Mouse (Mus musculus) lung, embryonic 15.5 days (tissue): ENCODE measurements around the gene Pter. TPM values are rescaled to one million over a fixed set of nuclear protein-coding genes. Genes with fewer than 3 reads are reported as not detected.

Experiments
- ATAC-seq: fragments of 200-750 bp; cut with Nextera tagmentation; 2 replicates; pipeline ENCODE4 v1.8.0; 2017; ENCODE audit warnings: moderate number of reproducible peaks, borderline replicate concordance; ENCODE audit not compliant: low FRiP score, low TSS enrichment; ENCODE audit errors: extremely low read depth
- H3K27ac ChIP-seq: fragments of 300-500 bp; sonication (generic); 2 replicates; pipeline ENCODE4 v1.5.1; 2015; ENCODE audit warnings: moderate library complexity, mild to moderate bottlenecking, inconsistent platforms
- H3K27me3 ChIP-seq: fragments of 300-500 bp; sonication (generic); 2 replicates; pipeline ENCODE4 v1.6.1; 2015; ENCODE audit warnings: inconsistent platforms
- H3K36me3 ChIP-seq: fragments of 300-500 bp; sonication (generic); 2 replicates; pipeline ENCODE4 v1.6.1; 2015; ENCODE audit warnings: inconsistent platforms
- H3K4me1 ChIP-seq: fragments of 300-500 bp; sonication (generic); 2 replicates; pipeline ENCODE4 v1.6.1; 2015; ENCODE audit warnings: inconsistent platforms
- H3K4me2 ChIP-seq: fragments of 300-500 bp; sonication (generic); 2 replicates; pipeline ENCODE4 v1.6.1; 2015; ENCODE audit warnings: inconsistent platforms, mild to moderate bottlenecking, moderate library complexity
- H3K4me3 ChIP-seq: fragments of 300-500 bp; sonication (generic); 2 replicates; pipeline ENCODE4 v1.5.1; 2015; ENCODE audit warnings: mild to moderate bottlenecking, inconsistent platforms
- H3K9ac ChIP-seq: fragments of 300-500 bp; sonication (generic); 2 replicates; pipeline ENCODE4 v1.6.1; 2015; ENCODE audit warnings: inconsistent platforms
- H3K9me3 ChIP-seq: fragments of 300-500 bp; sonication (generic); 2 replicates; pipeline ENCODE4 v1.6.1; 2016; ENCODE audit warnings: inconsistent platforms
- WGBS: fragments of 180-500 bp; shearing (Covaris S2); methylation state at CpG from one replicate; pipeline ENCODE4 v1.1.7; 2015; 5-methylcytosine and 5-hydroxymethylcytosine counted together
- polyA plus RNA-seq: library from polyadenylated mRNA; unstranded; fragments of >200 nt; fragmentation: Nextera tagmentation; extraction: Ambion mirVana; gene quantifications from 2 replicates; pipeline ENCODE4 v1.2.1, GENCODE M21; 2015

Pter gene
- polyA plus RNA-seq, 1 experiment from 2014 or later, result 17.3 TPM

DNA sequence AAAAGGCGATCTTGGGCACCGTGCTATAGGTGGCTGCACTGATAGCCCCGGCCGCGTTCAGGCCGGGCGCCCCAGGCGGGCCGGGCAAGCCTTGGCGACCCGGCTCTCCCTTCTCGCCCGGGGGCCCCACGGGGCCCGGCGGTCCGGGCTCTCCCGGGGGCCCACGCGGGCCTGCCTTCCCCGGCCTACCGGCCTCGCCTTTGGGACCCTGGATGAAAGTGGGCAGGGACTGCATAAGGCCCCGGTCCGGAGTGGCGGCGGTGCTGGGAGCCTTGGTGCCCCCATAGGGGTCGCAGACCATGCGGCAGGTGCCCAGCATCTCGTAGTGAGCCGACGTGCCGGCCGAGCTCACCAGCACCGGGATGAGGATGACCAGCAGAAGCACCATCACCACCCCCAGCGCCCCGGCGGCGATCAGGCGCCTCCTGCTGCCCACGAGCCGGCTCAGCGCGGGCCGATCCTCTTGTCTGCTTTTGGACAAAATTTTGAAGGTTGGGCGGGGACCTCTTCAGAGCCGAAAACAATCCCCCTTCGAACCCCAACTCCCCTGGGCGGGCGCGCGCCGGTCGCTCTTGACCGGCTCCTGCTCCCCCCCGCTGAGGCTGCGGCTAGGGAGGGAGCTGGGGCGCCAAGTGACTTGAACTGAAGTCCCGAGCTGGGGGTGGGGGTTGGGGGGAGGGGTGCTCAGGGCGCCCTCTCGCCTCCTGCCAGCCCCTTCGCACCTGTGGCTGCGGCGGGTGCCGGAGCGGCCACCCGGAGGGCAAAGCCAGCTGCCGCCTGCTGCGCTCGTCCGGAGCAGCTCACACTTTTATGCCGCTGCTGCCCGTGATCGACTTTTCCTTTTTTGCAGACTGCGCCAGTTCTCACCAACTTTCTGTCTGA, 86.9 kb downstream of the Pter start:
- Histone ChIP-seq H3K4me3 (peak overlapping the region; percentile 50), H3K9ac (peak overlapping the region; percentile 24; the same call in 1 of the 2 replicates), H3K27me3 (peaks cover 55% of the 10 kb centered on the region), H3K4me2 (peak overlapping the region; percentile 99), H3K9me3 (no peaks in the 10 kb centered on the region), H3K36me3 (no peaks in the 10 kb centered on the region), H3K27ac (no peak overlapping the region), H3K4me1 (peaks cover 21% of the 10 kb centered on the region)
- WGBS, result under 1% methylated on average over 66 of the region's 75 CpGs
- peak; percentile 69 for ATAC-seq

DNA sequence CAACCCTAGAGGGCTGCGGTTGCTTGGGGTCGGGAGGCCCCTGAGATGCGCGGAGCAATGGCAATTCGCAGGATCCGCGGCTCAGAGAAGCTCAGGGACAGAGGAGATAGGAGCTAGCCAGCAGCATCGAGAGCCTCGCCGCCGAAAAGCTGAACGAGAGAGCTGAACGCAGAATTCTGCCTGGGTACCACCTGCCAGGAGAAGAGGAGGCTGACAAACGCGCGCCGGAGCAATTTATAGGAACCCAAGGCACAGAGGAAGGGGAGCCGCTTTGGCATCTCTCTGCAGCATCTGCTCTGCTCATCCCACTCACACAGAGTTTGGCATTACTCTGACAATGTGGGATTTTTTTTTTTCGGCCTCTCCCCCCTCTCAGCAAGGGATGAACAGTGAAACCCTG, 87.6 kb downstream of the Pter start, which contains the start of gene C1ql3:
C1ql3 (minus strand) TSS at position 335 of the 400 bp plus-strand sequence.
- no peaks in the 10 kb centered on the region for H3K36me3 ChIP-seq

DNA sequence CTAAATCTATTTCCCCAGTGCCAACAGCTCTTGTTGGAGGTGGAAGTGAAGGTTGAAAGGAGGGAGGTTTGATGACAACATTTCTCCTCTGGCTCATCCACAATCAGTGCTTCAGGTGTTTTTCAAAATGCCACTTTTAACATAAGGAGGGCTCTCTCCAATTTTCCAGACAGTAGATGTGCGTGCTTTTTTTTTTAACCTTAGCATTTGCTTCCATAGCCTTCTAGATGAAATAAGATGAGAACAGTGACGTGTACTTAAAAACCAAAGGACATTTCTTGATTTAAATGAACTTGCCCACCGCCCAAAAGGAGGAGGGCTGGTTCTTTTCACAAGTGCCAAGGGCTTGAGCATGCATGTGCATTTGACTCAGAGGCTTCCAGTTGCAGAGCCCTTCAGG, 88.1 kb downstream of the Pter start:
- H3K36me3 ChIP-seq, result no peaks in the 10 kb centered on the region
- 30% methylated on average over 3 of the region's 3 CpGs for WGBS
- peaks cover 21% of the 10 kb centered on the region for H3K4me1 ChIP-seq
- no peak for ATAC-seq
- H3K27ac ChIP-seq, result no peak overlapping the region
- H3K9ac ChIP-seq, result no peak overlapping the region
- no peak overlapping the region for H3K4me3 ChIP-seq
- H3K9me3 ChIP-seq, result no peaks in the 10 kb centered on the region
- H3K4me2 ChIP-seq, result no peak overlapping the region
- peaks cover 55% of the 10 kb centered on the region for H3K27me3 ChIP-seq

More for the DNA sequence above, 87.6 kb downstream of the Pter start, which contains the start of gene C1ql3:
- Histone ChIP-seq H3K27ac (no peak within 1 kb of the TSS), H3K4me1 (peaks cover 21% of the 10 kb centered on the region), H3K4me3 (peak within 1 kb of the TSS; percentile 50), H3K9ac (peak within 1 kb of the TSS; percentile 24; the same call in 1 of the 2 replicates), H3K27me3 (peaks cover 55% of the 10 kb centered on the region), H3K9me3 (no peaks in the 10 kb centered on the region), H3K4me2 (peak within 1 kb of the TSS; percentile 99)
- 2% methylated on average over 19 of the region's 19 CpGs for WGBS
- no peak for ATAC-seq

DNA sequence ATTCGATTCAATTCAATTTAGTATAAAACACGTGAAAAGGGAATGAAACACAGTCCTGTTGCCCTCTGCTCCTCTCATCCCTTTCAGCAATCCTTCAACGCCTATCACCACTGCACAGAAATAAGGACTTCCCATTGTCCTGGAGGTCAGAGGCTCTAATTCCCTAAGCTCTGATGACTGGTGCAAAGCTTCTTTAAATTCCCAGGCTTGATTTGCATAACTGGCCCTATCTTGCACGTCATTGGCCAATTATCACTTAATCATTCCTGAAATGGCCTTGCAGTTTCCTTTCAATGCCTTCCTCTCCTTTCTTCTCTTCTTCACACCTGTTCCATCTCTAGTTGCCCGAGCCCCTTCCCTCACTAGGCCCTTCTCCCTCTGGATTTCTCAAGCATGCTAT, 94.5 kb downstream of the Pter start:
- Histone ChIP-seq H3K9me3 (no peaks in the 10 kb centered on the region), H3K9ac (no peak overlapping the region), H3K4me3 (no peak overlapping the region), H3K36me3 (no peaks in the 10 kb centered on the region), H3K27ac (no peak overlapping the region), H3K27me3 (peaks cover 5% of the 10 kb centered on the region; the same call in 1 of the 2 replicates), H3K4me2 (no peak overlapping the region), H3K4me1 (no peaks in the 10 kb centered on the region)
- ATAC-seq, result no peak
- 45% methylated on average over 5 of the region's 5 CpGs for WGBS

DNA sequence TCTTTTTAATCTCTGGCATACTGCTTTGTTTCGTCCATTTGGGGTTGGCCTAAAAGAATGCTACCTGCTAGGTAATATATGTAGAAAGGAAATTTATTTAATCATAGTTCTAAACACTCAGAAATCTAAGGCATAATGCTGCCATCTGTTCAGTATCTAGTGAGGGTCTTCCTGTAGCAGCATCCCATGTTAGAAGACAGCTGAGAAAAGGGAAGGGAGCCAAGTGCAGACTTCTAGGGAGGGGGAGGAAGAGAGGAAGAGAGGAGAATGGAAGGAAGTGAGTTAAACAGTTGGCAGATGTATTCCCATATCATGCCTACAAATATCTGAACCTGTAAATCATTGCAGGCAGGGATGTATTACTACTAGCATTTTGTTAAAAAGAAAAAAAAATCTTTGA, 95.0 kb downstream of the Pter start:
- no peak overlapping the region for H3K9ac ChIP-seq
- no peak overlapping the region for H3K4me3 ChIP-seq
- no peaks in the 10 kb centered on the region for H3K4me1 ChIP-seq
- ATAC-seq, result no peak
- 60% methylated on average over 1 of the region's 1 CpGs for WGBS
- no peak overlapping the region for H3K4me2 ChIP-seq
- H3K9me3 ChIP-seq, result no peaks in the 10 kb centered on the region
- peaks cover under 1% of the 10 kb centered on the region; the same call in 1 of the 2 replicates for H3K27me3 ChIP-seq
- H3K36me3 ChIP-seq, result no peaks in the 10 kb centered on the region
- no peak overlapping the region for H3K27ac ChIP-seq

DNA sequence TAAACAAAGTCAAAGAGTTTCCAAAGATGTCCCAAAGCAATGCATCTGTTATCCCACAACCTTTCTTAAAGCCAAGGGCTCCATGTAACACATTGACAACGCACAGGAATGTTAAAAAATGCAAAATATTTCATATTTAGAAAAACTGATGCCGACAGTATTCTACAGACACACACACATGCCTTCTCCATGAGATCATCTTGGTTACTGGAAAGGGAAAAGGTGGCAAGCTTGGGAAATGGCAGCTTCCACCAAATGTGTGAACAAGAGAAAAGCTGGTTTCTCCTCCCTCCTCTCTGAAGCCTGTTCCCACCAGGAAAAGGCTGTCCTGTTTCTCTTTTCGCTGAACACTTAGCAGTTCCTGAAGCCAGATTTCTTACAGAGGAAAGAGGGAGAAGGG, 114.9 kb downstream of the Pter start:
- H3K9me3 ChIP-seq, result no peaks in the 10 kb centered on the region
- no peak for ATAC-seq
- no peaks in the 10 kb centered on the region for H3K36me3 ChIP-seq
- no peak overlapping the region for H3K4me2 ChIP-seq
- H3K27ac ChIP-seq, result no peak overlapping the region
- H3K4me1 ChIP-seq, result no peaks in the 10 kb centered on the region
- WGBS, result 48% methylated on average over 3 of the region's 3 CpGs
- no peak overlapping the region for H3K4me3 ChIP-seq
- no peaks in the 10 kb centered on the region for H3K27me3 ChIP-seq
- H3K9ac ChIP-seq, result no peak overlapping the region

DNA sequence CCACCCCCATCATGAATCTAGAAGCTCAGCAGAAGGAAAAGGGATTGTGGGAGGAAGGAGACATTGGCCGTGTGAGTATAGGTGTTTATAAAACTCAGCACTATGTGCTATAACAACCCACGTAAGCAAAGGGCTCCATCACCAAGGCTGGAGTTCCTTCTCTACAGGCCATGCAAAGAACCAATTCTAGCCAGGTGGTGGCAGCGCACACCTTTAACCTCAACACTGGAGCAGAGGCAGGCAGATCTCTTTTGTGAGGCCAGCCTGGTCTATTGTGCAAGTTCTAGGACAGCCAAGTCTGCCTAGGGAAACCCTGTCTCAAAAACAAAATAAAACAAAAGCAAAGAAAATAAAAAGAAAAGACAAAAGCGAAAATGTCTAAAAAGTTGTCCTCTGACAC, 115.9 kb downstream of the Pter start:
- H3K27me3 ChIP-seq, result no peaks in the 10 kb centered on the region
- WGBS, result 81% methylated on average over 4 of the region's 4 CpGs
- H3K27ac ChIP-seq, result no peak overlapping the region
- no peak overlapping the region for H3K9ac ChIP-seq
- ATAC-seq, result no peak
- no peak overlapping the region for H3K4me2 ChIP-seq
- H3K4me3 ChIP-seq, result no peak overlapping the region
- no peaks in the 10 kb centered on the region for H3K9me3 ChIP-seq
- H3K4me1 ChIP-seq, result no peaks in the 10 kb centered on the region
- no peaks in the 10 kb centered on the region for H3K36me3 ChIP-seq

DNA sequence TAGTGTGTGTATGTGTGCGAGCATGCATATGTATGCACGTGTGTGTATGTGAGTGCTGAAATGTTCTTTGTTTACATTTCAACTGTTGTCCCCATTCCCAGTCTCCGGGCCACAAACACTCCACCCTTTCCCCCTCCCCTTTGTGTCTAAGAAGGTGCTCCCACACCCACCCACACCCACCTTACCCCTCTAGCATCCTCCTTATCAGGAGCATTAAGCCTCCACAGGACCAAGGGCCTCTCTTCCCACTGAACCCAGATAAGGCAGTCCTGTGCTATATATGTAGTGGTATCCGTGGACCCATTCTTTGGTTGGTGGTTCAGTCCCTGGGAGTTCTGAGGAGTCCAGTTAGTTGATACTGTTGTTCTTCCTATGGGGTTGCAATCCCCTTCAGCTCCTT, 120.7 kb downstream of the Pter start:
- ATAC-seq, result no peak

DNA sequence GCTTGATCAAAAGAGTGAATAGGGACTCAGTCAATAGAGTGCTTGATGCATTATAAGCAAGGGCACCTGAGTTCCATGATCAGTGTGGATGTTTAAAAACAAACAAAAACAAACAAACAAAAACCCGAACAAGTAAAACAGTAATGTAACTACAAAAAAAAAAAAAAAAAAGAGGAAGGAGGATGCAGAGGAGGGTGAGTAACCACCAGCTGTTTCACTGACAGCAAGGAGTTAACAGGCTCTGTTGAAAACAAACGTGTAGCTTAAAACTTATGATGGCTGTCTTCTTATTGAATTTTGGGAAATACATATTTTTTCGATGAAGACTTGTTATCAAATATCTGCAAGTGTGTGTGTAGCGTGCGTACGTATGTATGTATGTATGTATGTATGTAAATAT, 124.8 kb downstream of the Pter start:
- WGBS, result 73% methylated on average over 6 of the region's 6 CpGs
- H3K4me2 ChIP-seq, result no peak overlapping the region

More for the DNA sequence above, 120.7 kb downstream of the Pter start:
- H3K27ac ChIP-seq, result no peak overlapping the region
- no peak overlapping the region for H3K9ac ChIP-seq
- no peak overlapping the region for H3K4me3 ChIP-seq
- 70% methylated on average over 4 of the region's 4 CpGs for WGBS
- H3K4me2 ChIP-seq, result no peak overlapping the region
- no peaks in the 10 kb centered on the region for H3K4me1 ChIP-seq
- no peaks in the 10 kb centered on the region for H3K9me3 ChIP-seq
- no peaks in the 10 kb centered on the region for H3K36me3 ChIP-seq
- no peaks in the 10 kb centered on the region for H3K27me3 ChIP-seq

More for the DNA sequence above, 124.8 kb downstream of the Pter start:
- H3K36me3 ChIP-seq, result no peaks in the 10 kb centered on the region
- H3K27me3 ChIP-seq, result no peaks in the 10 kb centered on the region
- no peak overlapping the region for H3K9ac ChIP-seq
- H3K9me3 ChIP-seq, result no peaks in the 10 kb centered on the region
- H3K4me1 ChIP-seq, result no peaks in the 10 kb centered on the region
- no peak overlapping the region for H3K27ac ChIP-seq
- ATAC-seq, result no peak
- no peak overlapping the region for H3K4me3 ChIP-seq

Other genes starting within 250 kb of the Pter start
- gene C1ql3, start 87.8 kb downstream of the Pter start, polyA plus RNA-seq, result 0.17 and 0.21 TPM in 2 replicates